Mouse (Mus musculus): Measurements from ENCODE around the gene Tubg1.

DNA sequence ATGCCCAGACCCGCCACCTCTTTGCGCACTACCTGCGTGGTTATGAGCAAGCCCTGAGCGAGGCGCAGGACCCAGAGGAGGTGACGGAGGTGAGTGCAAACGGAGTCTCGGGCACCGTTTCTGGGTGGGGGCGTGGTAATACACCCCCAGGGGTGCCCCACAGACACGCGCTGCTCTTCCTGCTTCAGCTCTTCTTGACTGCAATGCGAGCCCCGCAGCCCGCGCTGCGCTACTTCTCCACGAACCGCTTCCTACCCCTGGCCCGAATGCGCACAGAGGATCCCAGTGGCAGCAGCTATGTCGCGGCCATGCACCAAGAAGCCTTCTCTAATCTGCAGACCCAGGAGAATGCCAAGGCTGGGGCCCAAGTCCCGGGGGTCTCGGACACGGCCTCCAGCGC, 40.0 kb upstream of the Tubg1 start:
- TF ChIP-seq CTCF (IDR thresholded peaks at IDR 0.05; ENCODE audit: insufficient read depth, low read length) (no peak), POLR2A (IDR thresholded peaks at IDR 0.05; ENCODE audit: borderline replicate concordance, extremely low read depth, low read depth, low read length) (no peak)
